Mouse (Mus musculus) G1E (cell line): ENCODE data around the gene Jade2. TPM values are rescaled to one million over a fixed set of nuclear protein-coding genes. Genes with fewer than 3 reads are reported as not detected.
A peak's percentile ranks its signal among the peaks of the same experiment; 100 is the strongest.

Source experiments
- ATAC-seq: 2 replicates; pipeline ENCODE4 v1.8.0; 2016; ENCODE audit warnings: mild to moderate bottlenecking; ENCODE audit not compliant: insufficient number of reproducible peaks, poor library complexity, low FRiP score, severe bottlenecking; ENCODE audit errors: extremely low read depth
- DNase-seq: peaks from one replicate; pipeline ENCODE4 v3.0.0; 2012; ENCODE audit warnings: low spot score
- H3K27me3 ChIP-seq: 2 replicates; pipeline ENCODE4 v1.6.1; 2012; ENCODE audit warnings: mild to moderate bottlenecking, low read length, inconsistent platforms; ENCODE audit not compliant: insufficient read depth
- H3K36me3 ChIP-seq: replicated peaks from 2 replicates; pipeline ENCODE3; 2012; ENCODE audit warnings: mild to moderate bottlenecking, inconsistent platforms
- H3K4me1 ChIP-seq: 2 replicates; pipeline ENCODE4 v1.6.1; 2012; ENCODE audit warnings: low read depth, low read length, inconsistent platforms, mixed read lengths; ENCODE audit not compliant: insufficient read depth
- H3K4me3 ChIP-seq: 2 replicates; pipeline ENCODE4 v1.5.1; 2012; ENCODE audit warnings: low read depth, mild to moderate bottlenecking, inconsistent platforms, low read length, moderate library complexity, mixed read lengths
- H3K9me3 ChIP-seq: replicated peaks from 2 replicates; pipeline ENCODE4 v1.6.1; 2012; ENCODE audit warnings: inconsistent platforms
- CTCF ChIP-seq: IDR thresholded peaks from 2 replicates; pipeline ENCODE4 v1.5.1; 2012; ENCODE audit warnings: low read depth, low read length, inconsistent platforms, mixed read lengths
- GATA1 ChIP-seq: IDR thresholded peaks from 2 replicates; pipeline ENCODE4 v1.6.1; 2012; ENCODE audit warnings: borderline replicate concordance, low read length, inconsistent platforms, mixed read lengths
- GATA2 ChIP-seq: IDR thresholded peaks from 2 replicates; pipeline ENCODE4 v1.6.1; 2012; ENCODE audit warnings: low read depth, low read length, inconsistent platforms, borderline replicate concordance
- POLR2AphosphoS5 ChIP-seq: IDR thresholded peaks from 2 replicates; pipeline ENCODE4 v1.6.1; 2012; ENCODE audit warnings: low read depth, low read length, inconsistent platforms; ENCODE audit not compliant: insufficient replicate concordance
- TAL1 ChIP-seq: conservative IDR thresholded peaks from 2 replicates; pipeline ENCODE4 v1.6.1; 2012; ENCODE audit warnings: low read depth, low read length, inconsistent platforms, mixed read lengths
- polyA plus RNA-seq: library from polyadenylated mRNA; stranded (reverse); fragments of >175 nt; gene quantifications from 2 replicates; pipeline ENCODE4 v1.2.3, GENCODE M21; 2012
- total RNA-seq, 2 experiments: library from RNA; stranded (forward) in 1 of 2; stranded (reverse) in 1 of 2; fragments of 200-1000 nt in 1 of 2; fragments of >200 nt in 1 of 2; fragmentation: Nextera tagmentation in 1 of 2; gene quantifications; 2 replicates each; pipeline ENCODE4 v1.2.3; 2014 to 2017

Gene Jade2
- total and polyA plus RNA-seq, 3 experiments: 7.0 to 13.7 (median 8.4) TPM

DNA sequence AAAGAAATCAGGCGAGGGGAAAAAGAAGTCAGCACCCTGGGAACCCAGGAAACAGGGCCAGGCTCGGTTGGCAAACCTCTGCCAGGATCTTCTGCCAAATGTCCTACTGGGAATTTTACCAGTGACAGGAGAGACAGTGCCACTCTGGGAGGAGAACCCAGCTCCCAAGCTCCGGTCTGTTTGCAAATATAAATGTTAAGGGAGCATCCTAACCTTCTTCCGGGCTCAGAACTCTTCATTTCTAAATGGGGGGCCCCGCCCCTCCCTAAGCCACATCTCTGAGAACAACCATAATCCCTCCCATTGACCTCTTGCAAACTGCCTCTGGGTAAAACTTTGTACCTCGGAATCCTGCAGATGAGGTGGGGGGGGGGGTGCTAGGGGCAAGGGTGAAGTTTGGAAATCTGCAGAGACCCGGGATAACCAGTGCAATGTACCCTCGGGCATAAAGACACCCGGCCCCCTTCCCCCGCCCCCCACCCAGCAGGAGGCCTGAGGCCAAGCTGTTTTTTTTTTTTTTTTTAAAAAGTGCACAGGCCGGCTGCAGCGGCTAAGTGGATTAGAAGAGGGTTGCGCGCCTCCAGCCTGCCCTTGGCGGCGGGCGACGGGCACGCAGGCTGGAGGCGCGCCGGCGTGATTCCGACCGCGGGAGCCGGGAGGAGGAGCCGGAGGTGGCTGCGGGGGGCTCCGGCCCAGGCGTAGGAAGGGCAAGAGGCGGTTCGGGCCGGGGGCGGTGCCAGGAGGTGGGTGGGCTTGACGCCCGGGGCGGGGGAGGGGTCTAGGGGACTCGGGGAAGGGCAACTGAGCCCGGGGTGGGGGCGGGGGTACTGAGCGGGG, 2.3 kb downstream of the Jade2 start:
- Histone ChIP-seq H3K27me3 (peaks cover 18% of the 10 kb centered on the region), H3K9me3 (no peaks in the 10 kb centered on the region), H3K4me1 (peaks cover 41% of the 10 kb centered on the region), H3K36me3 (peaks cover 36% of the 10 kb centered on the region), H3K4me3 (peak overlapping the region; percentile 81)
- ATAC-seq (no peak), DNase-seq (peak; percentile 79)
- TF ChIP-seq GATA1 (no peak), POLR2AphosphoS5 (no peak), CTCF (no peak), GATA2 (no peak), TAL1 (no peak)

DNA sequence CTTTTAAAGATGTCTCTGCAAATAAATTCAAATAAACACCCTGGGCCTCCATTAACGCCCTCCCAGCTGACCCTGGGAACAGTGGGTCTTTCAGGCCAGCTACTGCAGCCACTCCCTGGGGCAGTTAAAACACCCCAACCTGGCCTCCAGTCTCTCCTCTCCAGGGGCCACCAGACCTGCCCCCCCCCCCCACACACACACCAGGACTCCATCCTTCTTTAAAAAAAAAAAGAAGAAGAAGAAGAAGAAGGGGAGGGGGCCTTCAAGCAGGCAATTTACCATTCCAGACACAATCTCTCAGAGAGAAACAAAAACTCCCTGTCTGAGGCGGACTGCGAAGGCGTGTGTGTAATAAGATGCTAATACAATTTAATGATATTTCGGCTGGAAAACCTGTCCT, 4.9 kb downstream of the Jade2 start:
- Histone ChIP-seq H3K4me3 (no peak overlapping the region), H3K27me3 (no peaks in the 10 kb centered on the region), H3K4me1 (peaks cover 25% of the 10 kb centered on the region), H3K9me3 (no peaks in the 10 kb centered on the region), H3K36me3 (peaks cover 62% of the 10 kb centered on the region)
- DNase-seq: no peak
- TF ChIP-seq GATA1 (no peak), CTCF (no peak), TAL1 (no peak), GATA2 (no peak), POLR2AphosphoS5 (no peak)
- ATAC-seq: no peak

DNA sequence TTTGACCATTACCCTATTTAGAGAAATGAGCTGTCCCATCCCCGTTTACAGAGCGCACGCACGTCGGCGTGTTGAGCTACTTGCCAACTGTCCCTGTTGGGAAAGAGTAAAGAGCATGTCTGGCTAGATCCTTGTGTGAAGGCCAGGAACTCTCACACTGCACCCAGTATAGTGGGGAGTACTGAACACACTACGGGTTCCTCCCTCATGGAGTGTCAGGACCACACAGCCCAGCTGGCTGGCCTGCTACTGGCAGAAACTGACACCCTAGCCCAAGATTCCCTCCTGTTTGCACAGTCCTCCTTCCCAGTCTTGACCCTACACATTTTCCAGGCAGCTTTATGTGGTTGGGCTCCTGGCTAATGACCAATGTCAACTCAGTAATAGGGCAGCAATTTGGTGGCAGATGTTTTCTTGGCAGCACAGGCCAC, 5.3 kb downstream of the Jade2 start:
- no peak for ATAC-seq
- TF ChIP-seq CTCF (no peak), GATA2 (no peak), POLR2AphosphoS5 (no peak), TAL1 (no peak), GATA1 (no peak)
- peaks cover 66% of the 10 kb centered on the region for H3K36me3 ChIP-seq

DNA sequence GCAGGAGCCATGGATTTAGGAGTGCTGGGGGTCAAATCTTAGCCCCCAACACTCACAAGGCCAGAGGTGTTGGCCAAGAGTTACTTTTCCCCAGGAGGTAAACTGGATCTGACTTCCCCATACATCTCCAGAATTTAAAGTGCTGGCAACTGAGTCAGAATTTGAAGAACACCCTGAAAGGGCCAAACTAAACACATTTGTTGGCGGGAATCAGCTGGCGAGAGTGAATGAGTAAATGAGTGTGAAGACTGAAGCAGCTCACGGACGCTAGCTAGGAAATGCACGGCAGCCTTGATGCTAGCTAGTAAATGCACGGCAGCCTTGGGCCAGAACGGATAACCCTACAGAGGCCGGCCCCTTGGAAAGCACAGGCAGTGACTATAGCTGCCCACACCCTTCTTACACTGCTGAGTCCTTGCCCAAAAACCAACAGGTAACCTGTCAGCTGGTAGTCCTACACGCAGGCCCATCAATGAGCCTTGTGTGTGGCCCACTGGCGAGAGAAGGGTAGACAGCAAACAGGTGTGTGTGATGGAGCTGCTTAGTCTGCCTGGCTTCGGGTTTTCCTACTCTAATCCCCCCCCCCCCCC, 6.6 kb downstream of the Jade2 start:
- H3K4me3 ChIP-seq: no peak overlapping the region
- TF ChIP-seq TAL1 (no peak), POLR2AphosphoS5 (no peak), GATA1 (no peak), CTCF (no peak), GATA2 (no peak)
- H3K4me1 ChIP-seq: peaks cover 17% of the 10 kb centered on the region
- DNase-seq (no peak), ATAC-seq (no peak)
- no peaks in the 10 kb centered on the region for H3K9me3 ChIP-seq
- no peaks in the 10 kb centered on the region for H3K27me3 ChIP-seq
- peaks cover 79% of the 10 kb centered on the region for H3K36me3 ChIP-seq

More for the DNA sequence above, 5.3 kb downstream of the Jade2 start:
- Histone ChIP-seq H3K9me3 (no peaks in the 10 kb centered on the region), H3K4me1 (peaks cover 25% of the 10 kb centered on the region), H3K27me3 (no peaks in the 10 kb centered on the region), H3K4me3 (no peak overlapping the region)
- DNase-seq: no peak

DNA sequence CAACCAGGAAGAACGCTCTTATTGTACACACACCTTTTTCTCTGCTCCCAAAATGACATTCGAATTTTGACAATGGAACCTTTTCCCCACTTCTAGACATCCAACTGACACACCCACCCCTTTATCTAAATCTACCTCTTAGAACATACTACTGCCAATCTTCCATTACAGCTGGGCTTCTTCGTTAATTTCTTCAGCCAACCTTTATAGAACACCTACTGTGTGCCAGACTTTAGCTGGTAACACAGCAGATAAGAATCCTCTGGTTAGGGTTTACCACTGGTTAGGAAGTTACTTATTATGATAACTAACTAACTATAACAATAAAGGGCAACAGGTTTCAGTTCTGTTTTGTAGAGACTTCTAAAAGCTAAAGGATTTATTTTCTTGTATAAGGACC, 9.1 kb downstream of the Jade2 start:
- no peak for DNase-seq
- Histone ChIP-seq H3K9me3 (no peaks in the 10 kb centered on the region), H3K36me3 (peaks cover 94% of the 10 kb centered on the region), H3K27me3 (no peaks in the 10 kb centered on the region), H3K4me1 (peaks cover 5% of the 10 kb centered on the region; the same call in 1 of the 2 replicates), H3K4me3 (no peak overlapping the region)
- no peak for ATAC-seq
- no peak for TF ChIP-seq TAL1
- no peak for TF ChIP-seq GATA2
- TF ChIP-seq GATA1: no peak
- no peak for TF ChIP-seq POLR2AphosphoS5
- no peak for TF ChIP-seq CTCF

DNA sequence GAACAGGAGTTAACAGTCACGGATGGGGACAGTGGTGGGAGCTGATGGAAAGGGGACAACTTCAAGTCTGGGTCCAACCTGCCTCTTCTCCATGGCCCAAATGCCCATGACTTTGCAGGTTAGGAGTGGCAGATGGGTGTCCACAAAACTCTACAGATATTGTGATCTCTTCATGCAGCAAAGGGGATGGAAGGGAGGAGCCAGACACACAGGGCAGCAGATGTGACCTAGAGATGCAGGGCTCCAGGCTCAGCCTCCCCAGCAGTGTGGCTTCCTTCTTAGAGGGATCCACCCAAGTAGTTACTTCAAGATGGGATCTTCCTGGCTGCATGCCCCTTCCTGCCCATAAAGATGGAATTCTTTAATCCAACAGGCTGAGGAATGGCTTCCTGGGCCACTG, 9.6 kb downstream of the Jade2 start:
- no peak overlapping the region for H3K4me3 ChIP-seq
- DNase-seq (no peak), ATAC-seq (no peak)

More for the DNA sequence above, 9.6 kb downstream of the Jade2 start:
- peaks cover 94% of the 10 kb centered on the region for H3K36me3 ChIP-seq
- no peaks in the 10 kb centered on the region for H3K27me3 ChIP-seq
- H3K4me1 ChIP-seq: peaks cover 5% of the 10 kb centered on the region; the same call in 1 of the 2 replicates
- no peaks in the 10 kb centered on the region for H3K9me3 ChIP-seq
- no peak for TF ChIP-seq CTCF
- TF ChIP-seq TAL1: no peak
- no peak for TF ChIP-seq GATA2
- no peak for TF ChIP-seq GATA1
- TF ChIP-seq POLR2AphosphoS5: no peak
